Mouse (Mus musculus) CH12.LX (cell line): Measurements from ENCODE around the gene Clspn. TPM values are rescaled to one million over a fixed set of nuclear protein-coding genes. Genes with fewer than 3 reads are reported as not detected.
A peak's percentile ranks its signal among the peaks of the same experiment; 100 is the strongest.

ENCODE experiments used
- DNase-seq: peaks from one replicate; pipeline ENCODE4 v3.0.0-alpha.2; 2013; ENCODE audit errors: extremely low read depth
- H3K27ac ChIP-seq: 2 replicates; pipeline ENCODE4 v1.5.1; 2012; ENCODE audit warnings: low read depth, mild to moderate bottlenecking, control low read depth, moderate library complexity; ENCODE audit not compliant: insufficient read depth
- H3K27me3 ChIP-seq: replicated peaks from 2 replicates; pipeline ENCODE3; 2012; ENCODE audit warnings: inconsistent platforms
- H3K36me3 ChIP-seq, 2 experiments: replicated peaks in 1 of 2; 2 replicates each; pipeline versions ENCODE3 to v1.6.1; 2012; ENCODE audit warnings: inconsistent platforms in 1 of 2, low read length in 1 of 2, mild to moderate bottlenecking in 1 of 2, mixed read lengths in 1 of 2, moderate library complexity in 1 of 2; ENCODE audit not compliant: control insufficient read depth in 1 of 2, insufficient read depth in 1 of 2
- H3K4me1 ChIP-seq, 2 experiments: 2 replicates each; pipeline ENCODE4 v1.6.1; 2012; ENCODE audit warnings: inconsistent platforms in 1 of 2, moderate library complexity in 1 of 2; ENCODE audit not compliant: insufficient read depth in 2 of 2, control insufficient read depth in 1 of 2
- H3K4me2 ChIP-seq: 2 replicates; pipeline ENCODE4 v1.6.1; 2012; ENCODE audit warnings: low read depth, mild to moderate bottlenecking, control low read depth; ENCODE audit not compliant: poor library complexity, insufficient read depth, severe bottlenecking
- H3K4me3 ChIP-seq, 3 experiments: fragments of 150-350 bp in 1 of 3; sonication (generic) in 1 of 3; replicated peaks in 1 of 3; 2 replicates each; pipeline versions ENCODE3 to v1.5.1; 2011 to 2012; ENCODE audit warnings: low read depth in 2 of 3, low read length in 2 of 3, mild to moderate bottlenecking in 2 of 3, moderate library complexity in 2 of 3, control low read depth in 1 of 3, improper control_type of control experiment in 1 of 3, inconsistent platforms in 1 of 3, mixed read lengths in 1 of 3; ENCODE audit not compliant: poor library complexity in 1 of 3
- H3K79me2 ChIP-seq: replicated peaks from 2 replicates; pipeline ENCODE4 v1.6.1; 2012; ENCODE audit warnings: mild to moderate bottlenecking, moderate library complexity; ENCODE audit not compliant: control insufficient read depth, poor library complexity, insufficient read depth, severe bottlenecking; ENCODE audit errors: extremely low read depth
- H3K9ac ChIP-seq: 2 replicates; pipeline ENCODE4 v1.6.1; 2012; ENCODE audit warnings: low read depth, mild to moderate bottlenecking, control low read depth, moderate library complexity; ENCODE audit not compliant: insufficient read depth
- H3K9me3 ChIP-seq: replicated peaks from 2 replicates; pipeline ENCODE3; 2012; ENCODE audit warnings: low read length, inconsistent platforms, mixed read lengths
- BHLHE40 ChIP-seq: IDR thresholded peaks from 2 replicates; pipeline ENCODE4 v1.6.1; 2011; ENCODE audit warnings: mild to moderate bottlenecking, low read depth, low read length, improper control_type of control experiment
- ELF1 ChIP-seq: IDR thresholded peaks from 2 replicates; pipeline ENCODE4 v1.6.1; 2014; ENCODE audit warnings: low read depth, mild to moderate bottlenecking, inconsistent platforms, low read length, improper control_type of control experiment
- EP300 ChIP-seq: IDR thresholded peaks from 2 replicates; pipeline ENCODE4 v1.6.1; 2011; ENCODE audit warnings: low read length, improper control_type of control experiment
- HCFC1 ChIP-seq: IDR thresholded peaks from 2 replicates; pipeline ENCODE4 v1.6.1; 2012; ENCODE audit warnings: low read depth, mild to moderate bottlenecking, inconsistent platforms, low read length, improper control_type of control experiment
- JUN ChIP-seq: IDR thresholded peaks from 2 replicates; pipeline ENCODE4 v1.6.1; 2011; ENCODE audit warnings: low read depth, mild to moderate bottlenecking, low read length, improper control_type of control experiment, moderate library complexity; ENCODE audit not compliant: insufficient read depth
- JUND ChIP-seq: conservative IDR thresholded peaks from 2 replicates; pipeline ENCODE4 v1.6.1; 2011; ENCODE audit warnings: low read depth, low read length, improper control_type of control experiment
- KAT2A ChIP-seq: IDR thresholded peaks from 2 replicates; pipeline ENCODE4 v1.6.1; 2012; ENCODE audit warnings: low read length, improper control_type of control experiment, inconsistent platforms; ENCODE audit not compliant: insufficient replicate concordance
- MAFK ChIP-seq: IDR thresholded peaks from 2 replicates; pipeline ENCODE4 v1.6.1; 2011; ENCODE audit warnings: low read length, improper control_type of control experiment; ENCODE audit not compliant: insufficient replicate concordance
- MAZ ChIP-seq: IDR thresholded peaks from 2 replicates; pipeline ENCODE4 v1.6.1; 2012; ENCODE audit warnings: low read depth, mild to moderate bottlenecking, inconsistent platforms, low read length, improper control_type of control experiment, moderate library complexity
- MXI1 ChIP-seq: IDR thresholded peaks from 2 replicates; pipeline ENCODE4 v1.6.1; 2011; ENCODE audit warnings: mild to moderate bottlenecking, low read depth, low read length, improper control_type of control experiment
- MYC ChIP-seq: IDR thresholded peaks from 2 replicates; pipeline ENCODE4 v1.6.1; 2011; ENCODE audit warnings: low read depth, mild to moderate bottlenecking, improper control_type of control experiment, low read length
- NRF1 ChIP-seq: IDR thresholded peaks from 2 replicates; pipeline ENCODE4 v1.6.1; 2014; ENCODE audit warnings: low read depth, mild to moderate bottlenecking, inconsistent platforms, low read length, improper control_type of control experiment, moderate library complexity
- PAX5 ChIP-seq: IDR thresholded peaks from 2 replicates; pipeline ENCODE4 v1.6.1; 2012; ENCODE audit warnings: low read length, inconsistent platforms, mixed read lengths
- POLR2A ChIP-seq: IDR thresholded peaks from 2 replicates; pipeline ENCODE4 v1.6.1; 2011; ENCODE audit warnings: low read depth, mild to moderate bottlenecking, improper control_type of control experiment, low read length
- POLR2AphosphoS2 ChIP-seq: IDR thresholded peaks from 2 replicates; pipeline ENCODE4 v1.6.1; 2011; ENCODE audit warnings: low read depth, low read length, improper control_type of control experiment
- RCOR1 ChIP-seq: conservative IDR thresholded peaks from 2 replicates; pipeline ENCODE4 v1.6.1; 2012; ENCODE audit warnings: low read depth, mild to moderate bottlenecking, inconsistent platforms, low read length, improper control_type of control experiment
- SIN3A ChIP-seq: IDR thresholded peaks from 2 replicates; pipeline ENCODE4 v1.6.1; 2012; ENCODE audit warnings: low read length, improper control_type of control experiment, inconsistent platforms
- SMC3 ChIP-seq: IDR thresholded peaks from 2 replicates; pipeline ENCODE4 v1.6.1; 2011; ENCODE audit warnings: low read depth, low read length, improper control_type of control experiment
- TBP ChIP-seq: conservative IDR thresholded peaks from 2 replicates; pipeline ENCODE4 v1.6.1; 2011; ENCODE audit warnings: low read depth, low read length, improper control_type of control experiment
- UBTF ChIP-seq: IDR thresholded peaks from 2 replicates; pipeline ENCODE4 v1.6.1; 2012; ENCODE audit warnings: low read depth, mild to moderate bottlenecking, inconsistent platforms, low read length, improper control_type of control experiment, moderate library complexity
- ZC3H11A ChIP-seq: IDR thresholded peaks from 2 replicates; pipeline ENCODE4 v1.6.1; 2012; ENCODE audit warnings: low read depth, mild to moderate bottlenecking, inconsistent platforms, low read length, improper control_type of control experiment
- ZKSCAN1 ChIP-seq: IDR thresholded peaks from 2 replicates; pipeline ENCODE4 v1.6.1; 2012; ENCODE audit warnings: low read depth, inconsistent platforms, low read length, improper control_type of control experiment, borderline replicate concordance
- dilution Hi-C: fragments of 300-500 bp; cut with MboI; formaldehyde crosslinking; loops from 2 replicates; pipeline ENCODE4 v1.14.3; 2020; ENCODE audit warnings: low sequenced_read_pairs; ENCODE audit not compliant: extremely low pct_unique_long_range_greater_than_20kb, extremely low pct_ligation_motif_present
- in situ Hi-C: fragments of 300-500 bp; cut with MboI; formaldehyde crosslinking; loops from 3 replicates; pipeline ENCODE4 v1.14.3; 2019; ENCODE audit warnings: low sequenced_read_pairs, low pct_ligation_motif_present, low pct_unique_long_range_greater_than_20kb, mixed read lengths
- polyA plus RNA-seq: library from polyadenylated mRNA; unstranded; fragments of >175 nt; gene quantifications from 2 replicates; pipeline ENCODE4 v1.2.1, GENCODE M21; 2012; ENCODE audit warnings: low read depth; ENCODE audit not compliant: insufficient read length
- total RNA-seq, 2 experiments: library from RNA; depleted of rRNA; stranded (reverse); fragments of 300-350 nt in 1 of 2; fragments of >200 nt in 1 of 2; gene quantifications; 2 replicates each; pipeline ENCODE4 v1.2.3; 2012 to 2014

Clspn gene
- total and polyA plus RNA-seq, 3 experiments: 25.5 to 90.0 (median 34.9) TPM

GRCm38 (mm10) chr4:126609606-126610181 lies 53.0 kb downstream of the Clspn start, which contains the start of gene 5730409E04Rik (continued):
- TF ChIP-seq BHLHE40 (peak; percentile 66), MYC (peak; percentile 75), PAX5 (no peak), POLR2AphosphoS2 (no peak), EP300 (no peak)

- H3K9ac ChIP-seq: no peak overlapping the region
- H3K27me3 ChIP-seq: no peaks in the 10 kb centered on the region
- no peak overlapping the region for H3K27ac ChIP-seq
- H3K4me3 ChIP-seq: no peak overlapping the region
- no peak for DNase-seq
- no peaks in the 10 kb centered on the region for H3K79me2 ChIP-seq
- no peak overlapping the region for H3K4me2 ChIP-seq
- H3K4me1 ChIP-seq: no peaks in the 10 kb centered on the region
- no peak for TF ChIP-seq SMC3
- TF ChIP-seq KAT2A: no peak
- TF ChIP-seq TBP: no peak
- TF ChIP-seq ELF1: no peak
- TF ChIP-seq MXI1: no peak
- no peak for TF ChIP-seq UBTF
- no peak for TF ChIP-seq NRF1
- no peak for TF ChIP-seq POLR2AphosphoS2
- no peak for TF ChIP-seq MAZ
- TF ChIP-seq RCOR1: no peak
- TF ChIP-seq POLR2A: no peak
- no peak for TF ChIP-seq MYC
- no peak for TF ChIP-seq ZC3H11A
- TF ChIP-seq BHLHE40: no peak
- TF ChIP-seq SIN3A: no peak
- H3K9me3 ChIP-seq: no peaks in the 10 kb centered on the region
- dilution Hi-C loops: no loop called here
- H3K36me3 ChIP-seq: peaks cover 7 to 30% of the 10 kb centered on the region in 2 experiments
- in situ Hi-C loops: no loop called here
These were observed 55.3 kb downstream of the Clspn start for GRCm38 (mm10) chr4:126611991-126612390.

- no peaks in the 10 kb centered on the region for H3K79me2 ChIP-seq
- in situ Hi-C loops (no loop called here), dilution Hi-C loops (no loop called here)
- H3K27ac ChIP-seq: no peak overlapping the region
- H3K9ac ChIP-seq: no peak overlapping the region
- TF ChIP-seq ZC3H11A (no peak), MAFK (no peak), JUND (no peak), ZKSCAN1 (no peak), HCFC1 (no peak), JUN (no peak), TBP (no peak)
- H3K4me2 ChIP-seq: no peak overlapping the region
- no peaks in the 10 kb centered on the region for H3K27me3 ChIP-seq
- peaks cover 7 to 28% of the 10 kb centered on the region in 2 experiments for H3K36me3 ChIP-seq
- DNase-seq: peak; percentile 64
- H3K4me1 ChIP-seq: no peaks in the 10 kb centered on the region
- H3K4me3 ChIP-seq: peak overlapping the region in 1 of 3 experiments; percentile 26
- no peaks in the 10 kb centered on the region for H3K9me3 ChIP-seq
These were observed 59.6 kb downstream of the Clspn start for GRCm38 (mm10) chr4:126616312-126616711.
